Mouse (Mus musculus) myocyte (in vitro differentiated cells): Measurements from ENCODE around the gene Speer4e. TPM values are rescaled to one million over a fixed set of nuclear protein-coding genes. Genes with fewer than 3 reads are reported as not detected.
"Not testable (repeated sequence)": the region's sequence is repeated elsewhere in the genome, so short reads cannot be mapped to it uniquely, and the experiment has no call there.

ENCODE experiments used
- H3K27me3 ChIP-seq: one replicate; pipeline ENCODE4 v1.6.1; 2011; ENCODE audit not compliant: control insufficient read depth, insufficient read depth, insufficient read length
- H3K36me3 ChIP-seq: one replicate; pipeline ENCODE4 v1.6.1; 2011; ENCODE audit not compliant: control insufficient read depth, insufficient read depth
- H3K4me2 ChIP-seq: one replicate; pipeline ENCODE4 v1.6.1; 2011; ENCODE audit warnings: low read depth, control low read depth
- H3K4me3 ChIP-seq: one replicate; pipeline ENCODE4 v1.5.1; 2011; ENCODE audit warnings: mild to moderate bottlenecking, control low read depth, moderate library complexity
- H3K79me2 ChIP-seq: one replicate; pipeline ENCODE4 v1.6.1; 2011; ENCODE audit not compliant: control insufficient read depth, insufficient read depth
- H3ac ChIP-seq: one replicate; pipeline ENCODE4 v1.6.1; 2011; ENCODE audit not compliant: control insufficient read depth, insufficient read length
- CEBPB ChIP-seq: IDR thresholded peaks from 2 replicates; pipeline ENCODE4 v1.6.1; 2011; ENCODE audit warnings: mild to moderate bottlenecking, moderate library complexity; ENCODE audit not compliant: poor library complexity, insufficient read depth, severe bottlenecking
- MYOD1 ChIP-seq, 3 experiments: IDR thresholded peaks; one replicate each; pipeline ENCODE4 v1.6.1; 2011; ENCODE audit warnings: control low read depth in 2 of 3, low read depth in 2 of 3, mild to moderate bottlenecking in 2 of 3, moderate library complexity in 1 of 3; ENCODE audit not compliant: insufficient read length in 2 of 3, control insufficient read depth in 1 of 3
- MYOG ChIP-seq, 3 experiments: IDR thresholded peaks; one replicate each; pipeline ENCODE4 v1.6.1; 2011; ENCODE audit warnings: control low read depth in 2 of 3, low read depth in 2 of 3, mild to moderate bottlenecking in 2 of 3; ENCODE audit not compliant: insufficient read length in 2 of 3, control insufficient read depth in 1 of 3, insufficient read depth in 1 of 3
- POLR2AphosphoS2 ChIP-seq: IDR thresholded peaks from one replicate; pipeline ENCODE4 v1.6.1; 2011; ENCODE audit warnings: low read depth, control low read depth; ENCODE audit not compliant: insufficient read length
- TCF12 ChIP-seq: IDR thresholded peaks from one replicate; pipeline ENCODE4 v1.6.1; 2011; ENCODE audit warnings: mild to moderate bottlenecking, control low read depth; ENCODE audit not compliant: poor library complexity, insufficient read depth, severe bottlenecking
- USF1 ChIP-seq: IDR thresholded peaks from one replicate; pipeline ENCODE4 v1.6.1; 2011; ENCODE audit warnings: low read depth, mild to moderate bottlenecking, control low read depth, moderate library complexity
- polyA plus RNA-seq: library from polyadenylated mRNA; unstranded; fragments of >200 nt; fragmentation: generic; extraction: Trizol; gene quantifications from one replicate; pipeline ENCODE4 v1.2.1, GENCODE M21; 2012; ENCODE audit warnings: missing spikeins

The Speer4e gene
- polyA plus RNA-seq, 1 experiment = not detected

DNA sequence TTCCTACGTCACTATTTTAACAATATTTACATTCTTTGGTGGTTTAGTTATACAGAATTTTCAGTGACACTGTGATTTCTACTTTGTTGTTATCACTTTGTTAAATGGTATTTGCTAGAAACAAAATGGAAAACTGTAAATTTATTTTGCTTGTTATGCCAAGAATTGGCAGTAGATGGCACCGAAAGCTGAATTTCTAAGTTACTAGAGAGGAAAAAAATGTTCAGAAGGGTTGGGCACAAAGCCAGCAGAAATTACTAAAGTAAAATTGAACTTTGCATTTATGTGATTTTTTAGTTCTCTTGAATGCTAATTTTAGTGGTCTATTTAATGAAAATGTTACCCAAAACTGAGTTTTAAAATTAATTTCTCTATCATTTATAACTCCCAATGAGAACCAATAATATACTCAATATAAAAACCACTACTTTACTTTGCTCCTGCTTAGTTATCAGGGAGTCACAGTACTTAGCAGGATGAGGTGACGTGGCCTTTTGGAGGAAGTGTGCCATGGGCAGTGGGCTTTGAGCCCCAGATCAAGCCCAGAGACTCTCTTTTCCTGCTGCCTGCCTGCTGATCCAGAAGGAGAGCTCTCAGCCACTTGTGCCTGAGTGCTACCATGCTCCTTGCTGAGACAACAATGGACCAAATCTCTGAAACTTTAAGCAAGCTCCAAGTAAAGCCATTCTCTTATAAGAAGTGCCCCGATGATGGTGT lies 9.4 kb upstream of the Speer4e start:
- H3K4me3 ChIP-seq, H3K4me2 ChIP-seq, H3K27me3 ChIP-seq, H3K79me2 ChIP-seq, H3K36me3 ChIP-seq, H3ac ChIP-seq: not testable (repeated sequence)

DNA sequence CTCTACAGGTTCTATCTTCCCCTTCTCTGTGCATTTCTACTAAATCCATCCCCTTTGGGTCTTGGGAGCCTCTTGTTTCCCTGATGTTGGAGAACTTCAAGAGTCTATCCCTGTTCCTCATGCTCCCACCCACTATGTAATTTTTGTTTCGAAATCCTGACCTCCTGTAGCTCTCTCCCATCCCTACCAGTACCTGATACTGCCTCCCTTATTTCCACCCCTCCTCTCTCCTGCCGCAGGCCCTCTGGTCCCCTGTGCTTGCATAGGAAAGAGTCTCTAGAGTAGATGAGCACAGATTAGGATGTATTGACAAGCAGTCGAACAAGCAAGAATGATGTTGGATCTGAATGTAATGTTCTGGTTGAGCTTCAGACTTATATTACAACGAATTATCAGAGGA lies 7.3 kb upstream of the Speer4e start:
- H3ac ChIP-seq, H3K4me3 ChIP-seq, H3K27me3 ChIP-seq, H3K79me2 ChIP-seq, H3K36me3 ChIP-seq, H3K4me2 ChIP-seq: not testable (repeated sequence)

DNA sequence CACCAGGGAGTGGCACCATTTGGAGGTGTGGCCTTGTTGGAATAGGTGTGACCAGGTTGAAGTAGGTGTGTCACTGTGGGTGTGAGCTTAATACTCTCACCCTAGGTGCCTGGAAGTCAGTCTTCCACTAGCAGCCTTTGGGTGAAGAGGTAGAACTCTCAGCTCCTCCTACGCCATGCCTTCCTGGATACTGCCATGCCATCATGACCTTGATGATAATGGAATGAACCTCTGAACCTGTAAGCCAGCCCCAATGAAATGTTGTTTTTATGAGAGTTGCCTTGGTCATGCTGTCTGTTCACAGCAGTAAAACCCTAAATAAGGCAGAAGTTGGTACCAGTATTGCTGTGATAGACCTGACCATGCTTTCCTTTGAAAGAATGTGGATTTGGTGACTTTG lies 2.8 kb upstream of the Speer4e start:
- H3K79me2 ChIP-seq, H3K36me3 ChIP-seq, H3K4me3 ChIP-seq, H3K27me3 ChIP-seq, H3K4me2 ChIP-seq, H3ac ChIP-seq: not testable (repeated sequence)

DNA sequence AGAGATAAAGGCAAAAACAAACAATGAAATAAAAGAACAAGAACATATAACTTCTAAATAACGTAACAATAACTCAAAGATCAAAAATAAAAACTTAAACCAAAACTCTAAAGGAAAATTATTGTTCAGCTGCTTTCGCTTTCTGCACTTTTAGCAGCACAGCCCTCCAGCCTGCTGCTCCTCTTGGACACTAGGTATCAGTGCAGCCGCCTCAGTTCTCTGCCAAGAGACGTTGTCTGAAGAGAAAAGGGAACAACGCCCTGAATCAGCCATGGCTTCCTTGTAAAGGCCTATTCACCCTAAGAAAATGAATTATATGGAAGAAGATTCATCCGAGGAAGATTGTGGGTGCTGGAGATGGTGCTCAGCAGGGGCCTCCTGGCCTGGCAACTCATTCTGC lies 4.5 kb downstream of the Speer4e start:
- not testable (repeated sequence) for H3K79me2 ChIP-seq, H3ac ChIP-seq, H3K4me3 ChIP-seq

DNA sequence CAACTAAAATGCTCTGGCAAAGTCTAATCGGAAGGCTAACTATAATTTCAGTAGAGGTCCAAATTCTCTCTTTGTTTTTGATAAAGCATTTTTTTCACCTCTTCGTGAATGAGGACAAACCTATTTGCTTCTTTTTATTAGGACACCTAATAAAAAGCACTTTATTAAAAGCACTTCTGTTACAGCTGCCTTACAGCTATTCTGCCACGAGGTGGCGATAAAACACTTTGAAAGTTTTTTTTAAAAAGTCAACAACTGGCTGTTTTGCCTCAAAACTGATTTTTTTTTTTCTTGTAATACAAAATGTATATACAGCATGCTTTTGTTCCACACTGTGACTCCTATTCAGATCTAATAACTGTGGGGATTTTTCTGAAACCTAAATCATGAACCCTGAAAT lies 11.2 kb downstream of the Speer4e start:
- not testable (repeated sequence) for H3ac ChIP-seq, H3K4me3 ChIP-seq, H3K4me2 ChIP-seq, H3K79me2 ChIP-seq, H3K27me3 ChIP-seq, H3K36me3 ChIP-seq

More for the DNA sequence above, 4.5 kb downstream of the Speer4e start:
- not testable (repeated sequence) for H3K27me3 ChIP-seq, H3K4me2 ChIP-seq, H3K36me3 ChIP-seq

DNA sequence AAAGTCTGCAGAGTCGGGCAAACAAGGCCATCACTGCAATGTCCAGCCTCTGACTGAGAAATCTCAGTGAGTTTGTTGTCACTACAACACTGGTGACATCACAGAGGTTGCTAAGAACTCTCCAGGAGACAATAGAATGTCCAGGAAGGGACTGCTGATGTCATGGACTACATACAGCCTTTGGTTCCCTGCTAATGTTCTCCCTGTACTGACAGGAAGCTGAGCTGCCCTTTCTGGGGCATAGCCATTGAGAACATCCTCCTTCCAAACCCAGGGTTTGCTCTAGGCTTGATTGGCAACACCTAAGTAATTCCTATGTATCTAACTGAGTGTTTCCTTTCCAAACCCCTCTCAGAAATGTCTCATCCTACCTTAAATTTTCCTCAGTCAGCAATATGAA lies 23.4 kb downstream of the Speer4e start, which contains the start of gene Gm9758:
Gene Gm9758 (minus strand): TSS at position 101 of the 400 bp plus-strand sequence.
- H3K4me3 ChIP-seq, H3K79me2 ChIP-seq, H3ac ChIP-seq, H3K36me3 ChIP-seq, H3K27me3 ChIP-seq, H3K4me2 ChIP-seq: not testable (repeated sequence)

DNA sequence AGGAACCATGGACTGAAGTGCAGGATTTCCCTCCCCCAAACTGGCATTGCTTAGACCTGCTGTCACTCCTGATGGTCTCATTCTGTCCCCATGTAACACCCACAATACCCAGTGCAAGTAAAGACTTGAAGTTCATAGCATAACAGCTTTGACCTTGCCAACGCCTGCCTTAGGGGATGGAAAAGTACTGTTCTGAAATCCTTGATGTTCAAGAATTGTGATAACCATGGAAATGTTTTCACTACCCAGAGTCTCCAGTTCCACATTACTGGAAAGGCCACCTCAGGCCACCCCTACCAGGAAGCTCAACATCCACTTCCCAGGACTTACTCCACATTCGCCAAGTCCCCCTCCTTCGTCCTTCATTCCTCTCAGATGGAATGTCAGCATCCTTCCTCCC lies 23.9 kb downstream of the Speer4e start:
- not testable (repeated sequence) for H3K27me3 ChIP-seq, H3K36me3 ChIP-seq, H3K4me2 ChIP-seq, H3K4me3 ChIP-seq, H3K79me2 ChIP-seq, H3ac ChIP-seq

DNA sequence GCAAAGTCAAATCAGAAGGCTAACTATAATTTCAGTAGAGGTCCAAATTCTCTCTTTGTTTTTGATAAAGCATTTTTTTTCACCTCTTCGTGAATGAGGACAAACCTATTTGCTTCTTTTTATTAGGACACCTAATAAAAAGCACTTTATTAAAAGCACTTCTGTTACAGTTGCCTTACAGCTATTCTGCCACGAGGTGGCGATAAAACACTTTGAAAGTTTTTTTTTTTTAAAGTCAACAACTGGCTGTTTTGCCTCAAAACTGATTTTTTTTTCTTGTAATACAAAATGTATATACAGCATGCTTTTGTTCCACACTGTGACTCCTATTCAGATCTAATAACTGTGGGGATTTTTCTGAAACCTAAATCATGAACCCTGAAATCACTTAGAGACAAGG lies 34.7 kb downstream of the Speer4e start:
- not testable (repeated sequence) for H3K79me2 ChIP-seq, H3K36me3 ChIP-seq, H3K27me3 ChIP-seq, H3ac ChIP-seq, H3K4me2 ChIP-seq, H3K4me3 ChIP-seq

DNA sequence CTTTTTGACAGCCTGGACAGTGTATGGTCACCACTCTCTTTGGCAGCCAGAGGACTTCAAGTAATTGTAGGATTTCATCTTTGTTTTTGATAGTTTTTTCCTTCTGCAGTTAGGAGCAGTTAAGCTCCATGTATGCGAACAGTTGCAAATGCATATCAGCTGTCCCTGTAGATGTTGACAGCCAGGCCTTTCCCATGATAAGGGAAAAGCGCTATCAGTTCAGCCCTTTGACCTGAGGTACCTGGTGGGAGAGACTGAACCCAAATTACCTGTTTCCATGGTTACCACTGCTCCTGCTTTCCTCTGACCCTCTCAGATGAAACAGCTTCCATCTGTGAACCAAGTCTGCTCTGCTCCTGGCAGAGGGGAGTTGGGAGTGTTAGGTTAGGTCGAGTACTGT lies 46.0 kb downstream of the Speer4e start:
- Histone ChIP-seq H3K79me2 (no peaks in the 10 kb centered on the region), H3ac (no peak overlapping the region), H3K4me3 (no peak overlapping the region), H3K36me3 (no peaks in the 10 kb centered on the region), H3K27me3 (no peaks in the 10 kb centered on the region), H3K4me2 (no peak overlapping the region)
- TF ChIP-seq POLR2AphosphoS2 (no peak), MYOG (IDR thresholded peaks at IDR 0.05; ENCODE audit: control insufficient read depth in 1 of 3, insufficient read depth in 1 of 3, insufficient read length in 2 of 3, low read depth in 2 of 3) (no peak), USF1 (no peak), CEBPB (no peak), TCF12 (no peak), MYOD1 (IDR thresholded peaks at IDR 0.05; ENCODE audit: control insufficient read depth in 1 of 3, insufficient read length in 2 of 3, low read depth in 2 of 3) (no peak)

DNA sequence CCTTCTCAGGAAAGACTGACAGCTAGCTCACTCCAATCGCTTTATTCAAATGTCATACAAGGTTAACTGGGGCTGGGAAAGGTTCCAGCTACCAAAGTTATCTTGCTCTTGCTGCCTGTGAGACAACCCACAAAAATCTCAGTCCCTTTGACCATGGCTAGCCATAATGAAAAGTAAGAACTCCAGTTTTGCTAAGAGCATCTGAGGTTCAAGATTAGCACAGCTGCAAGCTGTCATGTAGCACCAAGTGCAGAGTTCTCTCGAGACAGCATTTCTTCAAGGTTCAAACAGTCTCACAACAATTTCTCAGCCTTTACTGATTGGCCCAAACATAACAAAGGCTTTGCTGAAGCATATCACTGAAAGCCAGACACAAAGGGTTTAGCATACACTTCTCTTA lies 52.9 kb downstream of the Speer4e start:
- not testable (repeated sequence) for H3K36me3 ChIP-seq, H3K79me2 ChIP-seq, H3ac ChIP-seq, H3K4me3 ChIP-seq, H3K27me3 ChIP-seq, H3K4me2 ChIP-seq
